Mouse (Mus musculus): Measurements from ENCODE around the gene Cox20. TPM values are rescaled to one million over a fixed set of nuclear protein-coding genes. Genes with fewer than 3 reads are reported as not detected.

Cox20 gene
- polyA plus RNA-seq, 1 experiment = 14.5 TPM

- no peak for TF ChIP-seq GATA1 (IDR thresholded peaks at IDR 0.05; ENCODE audit: low read length)
These were observed 18.0 kb downstream of the Cox20 start for GRCm38 (mm10) chr1:178336777-178337481.

DNA sequence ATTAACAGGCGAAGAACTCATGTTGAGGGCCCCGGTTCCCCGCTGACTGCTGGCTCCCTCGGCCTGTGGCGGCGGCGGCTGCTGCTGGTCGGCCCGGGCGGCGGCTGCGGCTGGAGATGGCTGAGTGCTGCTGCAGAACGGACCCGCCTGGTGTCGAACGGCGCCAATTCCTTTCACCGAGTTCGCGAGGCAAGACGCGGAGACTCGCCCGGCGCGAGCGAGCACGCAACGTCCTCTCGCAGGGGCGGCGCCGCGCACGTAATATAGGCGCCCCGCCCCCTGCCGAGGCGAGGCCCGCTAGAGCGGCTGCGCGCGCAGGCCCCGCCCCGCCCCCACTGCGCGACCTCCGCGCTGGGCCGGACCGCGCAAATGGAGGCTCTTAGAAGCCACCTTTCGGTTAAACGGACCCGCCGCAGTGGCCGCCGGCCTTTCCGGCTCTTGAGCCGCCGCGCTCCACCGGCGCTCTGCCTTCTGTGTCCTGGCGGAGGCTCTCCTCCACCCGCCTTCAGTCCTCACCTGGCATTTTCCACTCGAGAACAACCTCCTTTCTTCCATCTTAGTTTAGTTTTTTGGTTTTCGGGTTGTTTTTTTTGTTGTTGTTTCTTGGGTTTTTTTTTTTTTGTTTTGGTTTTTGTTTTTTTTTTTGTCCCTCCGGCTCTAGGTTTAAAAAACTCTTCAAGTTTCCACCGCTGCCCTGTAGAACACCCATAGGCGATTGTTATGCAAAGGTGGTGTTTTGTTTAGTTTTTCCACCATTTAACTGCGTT is 18.8 kb downstream of the Cox20 start, which contains the start of gene Hnrnpu:
Gene Hnrnpu, minus strand, starts transcription at position 247 of the 767 bp plus-strand sequence.
- no peak for TF ChIP-seq GATA1 (IDR thresholded peaks at IDR 0.05; ENCODE audit: low read length)

DNA sequence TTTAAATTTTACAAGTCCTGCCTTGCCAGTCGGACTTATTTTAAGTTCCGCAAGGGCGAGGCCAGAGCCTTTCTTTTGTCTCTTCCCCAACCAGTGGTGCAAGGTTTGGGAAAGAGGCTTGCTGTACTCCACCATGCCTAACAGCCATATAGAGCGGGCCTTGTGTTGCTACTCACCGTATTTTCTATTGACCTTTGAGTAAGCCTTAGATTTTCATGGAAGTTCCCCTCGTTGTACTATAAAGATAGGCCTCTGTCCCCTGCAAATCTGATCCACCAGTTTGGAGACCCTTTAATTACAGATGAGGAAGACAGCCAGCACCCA is 19.4 kb downstream of the Cox20 start:
- no peak for TF ChIP-seq GATA1 (IDR thresholded peaks at IDR 0.05; ENCODE audit: low read length)

- TF ChIP-seq GATA1 (IDR thresholded peaks at IDR 0.05; ENCODE audit: low read length) = no peak
These were observed 21.3 kb downstream of the Cox20 start for GRCm38 (mm10) chr1:178340213-178340612.

GRCm38 (mm10) chr1:178341435-178341834 is 22.5 kb downstream of the Cox20 start:
- no peak for TF ChIP-seq GATA1 (IDR thresholded peaks at IDR 0.05; ENCODE audit: low read length)

GRCm38 (mm10) chr1:178342063-178342462 is 23.1 kb downstream of the Cox20 start:
- TF ChIP-seq GATA1 (IDR thresholded peaks at IDR 0.05; ENCODE audit: low read length) = no peak

- TF ChIP-seq GATA1 (IDR thresholded peaks at IDR 0.05; ENCODE audit: low read length) = no peak
These were observed 23.7 kb downstream of the Cox20 start for GRCm38 (mm10) chr1:178342612-178343011.

DNA sequence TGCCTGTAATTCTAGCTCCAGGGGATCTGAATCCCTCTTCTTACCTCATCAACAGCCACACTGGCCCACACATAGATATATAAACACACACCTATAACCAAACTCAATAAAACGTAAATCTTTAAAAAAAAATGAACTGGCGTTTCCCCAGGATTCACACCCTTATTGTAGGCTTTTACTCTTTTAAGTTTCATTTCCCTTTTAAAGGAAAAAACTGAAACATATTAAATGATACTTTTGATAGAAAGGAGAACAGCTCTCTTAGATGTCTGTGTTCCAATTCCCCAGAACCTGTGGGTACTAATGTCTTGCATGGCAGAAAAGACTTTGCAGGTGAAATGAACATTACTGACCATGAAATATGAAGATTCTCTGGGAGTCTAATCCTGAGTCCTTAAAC is 31.9 kb downstream of the Cox20 start:
- TF ChIP-seq GATA1 (IDR thresholded peaks at IDR 0.05; ENCODE audit: low read length) = no peak

GRCm38 (mm10) chr1:178351643-178352042 is 32.7 kb downstream of the Cox20 start:
- no peak for TF ChIP-seq GATA1 (IDR thresholded peaks at IDR 0.05; ENCODE audit: low read length)

- TF ChIP-seq GATA1 (IDR thresholded peaks at IDR 0.05; ENCODE audit: low read length) = no peak
These were observed 35.6 kb downstream of the Cox20 start for GRCm38 (mm10) chr1:178354576-178354975.

GRCm38 (mm10) chr1:178357776-178358710 is 39.1 kb downstream of the Cox20 start:
- TF ChIP-seq GATA1 (IDR thresholded peaks at IDR 0.05; ENCODE audit: low read length) = no peak

DNA sequence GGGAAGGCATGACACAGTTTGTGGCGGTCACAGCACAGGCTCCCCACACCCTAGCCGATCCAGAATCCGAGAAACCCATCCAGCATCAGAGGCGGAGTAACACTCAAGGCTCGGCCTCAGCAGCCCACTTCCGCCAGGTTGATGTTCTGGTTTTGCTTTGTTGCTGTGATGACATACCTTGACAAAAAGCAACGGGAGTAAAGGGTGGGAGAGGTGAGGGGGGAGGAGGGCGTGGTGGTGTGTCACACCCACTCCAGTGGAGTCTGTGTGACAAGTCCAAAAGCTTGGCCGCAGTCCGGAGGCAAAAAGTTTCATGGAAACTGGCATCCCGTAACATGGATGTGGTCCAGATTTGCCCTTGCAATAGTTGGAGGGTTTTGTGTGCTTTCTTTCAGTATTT is 41.3 kb downstream of the Cox20 start:
- TF ChIP-seq GATA1 (IDR thresholded peaks at IDR 0.05; ENCODE audit: low read length) = no peak

DNA sequence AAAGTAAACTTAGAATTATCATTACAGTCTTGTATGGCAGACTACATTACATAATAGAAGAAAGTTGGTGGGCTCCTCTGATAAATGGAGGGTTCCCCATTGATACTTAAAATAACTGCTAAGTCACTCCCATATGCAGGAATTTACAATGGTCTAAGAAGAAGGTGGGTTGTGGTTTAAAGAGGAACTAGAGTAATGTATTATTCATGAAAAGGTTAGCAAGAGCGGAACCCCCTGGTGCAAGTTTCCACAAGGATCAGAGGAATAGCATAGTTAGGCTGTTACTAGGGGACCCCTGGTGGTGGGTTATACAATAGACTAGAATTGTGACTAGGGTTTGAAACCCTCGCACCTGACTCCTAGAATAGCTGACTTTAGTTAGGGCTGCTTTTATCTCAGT is 41.8 kb downstream of the Cox20 start:
- no peak for TF ChIP-seq GATA1 (IDR thresholded peaks at IDR 0.05; ENCODE audit: low read length)

GRCm38 (mm10) chr1:178365171-178365570 is 46.2 kb downstream of the Cox20 start:
- no peak for TF ChIP-seq GATA1 (IDR thresholded peaks at IDR 0.05; ENCODE audit: low read length)

DNA sequence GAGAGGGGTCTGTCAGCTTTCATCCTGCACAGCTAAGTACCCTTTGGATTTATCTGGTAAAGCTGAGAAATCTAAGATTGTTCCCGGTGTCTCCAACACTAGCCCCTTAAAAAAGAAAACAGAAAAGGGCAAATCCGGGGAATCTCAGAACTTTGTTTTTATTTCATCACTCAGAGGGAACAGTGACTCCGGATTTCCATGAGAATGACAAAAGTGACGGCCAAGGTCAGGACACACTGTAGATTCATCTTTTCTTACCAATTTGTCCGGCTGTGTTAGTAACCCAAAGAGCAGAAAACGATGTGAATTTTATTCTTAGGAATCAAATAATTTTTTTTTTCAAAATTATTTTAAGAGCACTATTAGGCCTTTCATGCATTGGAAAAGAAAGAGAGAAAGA is 49.2 kb downstream of the Cox20 start:
- TF ChIP-seq GATA1 (IDR thresholded peaks at IDR 0.05; ENCODE audit: low read length) = no peak

Measured in G1E-ER4 (cell line).